Mouse (Mus musculus): ENCODE results near the gene Sh3bgr.

The Sh3bgr gene

GRCm38 (mm10) chr16:96159794-96160346 is 40.4 kb upstream of the Sh3bgr start:
- Histone ChIP-seq H3K27me3 (ENCODE audit: insufficient read depth, low read length) (peaks cover 8% of the 10 kb centered on the region; the same call in 1 of the 2 replicates), H3K36me3 (ENCODE audit: insufficient read depth, low read length) (peaks cover 36% of the 10 kb centered on the region), H3K4me1 (replicated peaks; ENCODE audit: low read depth, low read length) (peaks cover 66% of the 10 kb centered on the region), H3K9me3 (ENCODE audit: low read length) (no peaks in the 10 kb centered on the region), H3K4me3 (replicated peaks; ENCODE audit: low read length) (peak overlapping the region; percentile 84)
- no peak for TF ChIP-seq CTCF (conservative IDR thresholded peaks at IDR 0.05; ENCODE audit: low read length)

- TF ChIP-seq NANOG (IDR thresholded peaks at IDR 0.05; ENCODE audit: borderline replicate concordance, low read length) (no peak), CTCF (conservative IDR thresholded peaks at IDR 0.05; ENCODE audit: low read length) (no peak), POU5F1 (IDR thresholded peaks at IDR 0.05; ENCODE audit: borderline replicate concordance, low read length) (no peak)
- Histone ChIP-seq H3K4me3 (replicated peaks; ENCODE audit: low read length) (no peak overlapping the region), H3K36me3 (ENCODE audit: insufficient read depth, low read length) (peaks cover 26% of the 10 kb centered on the region), H3K9me3 (ENCODE audit: low read length) (no peaks in the 10 kb centered on the region), H3K27me3 (ENCODE audit: insufficient read depth, low read length) (peaks cover 8% of the 10 kb centered on the region; the same call in 1 of the 2 replicates), H3K4me1 (replicated peaks; ENCODE audit: low read depth, low read length) (peaks cover 56% of the 10 kb centered on the region)
Observed at GRCm38 (mm10) chr16:96160927-96161326, 39.3 kb upstream of the Sh3bgr start.

- peaks cover 8% of the 10 kb centered on the region; the same call in 1 of the 2 replicates for H3K27me3 ChIP-seq (ENCODE audit: insufficient read depth, low read length)
- TF ChIP-seq NANOG (IDR thresholded peaks at IDR 0.05; ENCODE audit: borderline replicate concordance, low read length): no peak
- no peak for TF ChIP-seq POU5F1 (IDR thresholded peaks at IDR 0.05; ENCODE audit: borderline replicate concordance, low read length)
- no peak for TF ChIP-seq CTCF (conservative IDR thresholded peaks at IDR 0.05; ENCODE audit: low read length)
Observed at GRCm38 (mm10) chr16:96161336-96161735, 38.9 kb upstream of the Sh3bgr start.

GRCm38 (mm10) chr16:96165723-96166264 is 34.5 kb upstream of the Sh3bgr start:
- peaks cover 21% of the 10 kb centered on the region for H3K4me1 ChIP-seq (replicated peaks; ENCODE audit: low read depth, low read length)
- H3K27me3 ChIP-seq (ENCODE audit: insufficient read depth, low read length): no peaks in the 10 kb centered on the region
- no peaks in the 10 kb centered on the region for H3K9me3 ChIP-seq (ENCODE audit: low read length)
- TF ChIP-seq POU5F1 (IDR thresholded peaks at IDR 0.05; ENCODE audit: borderline replicate concordance, low read length): no peak
- no peak for TF ChIP-seq NANOG (IDR thresholded peaks at IDR 0.05; ENCODE audit: borderline replicate concordance, low read length)
- no peak for TF ChIP-seq CTCF (conservative IDR thresholded peaks at IDR 0.05; ENCODE audit: low read length)
- no peak overlapping the region for H3K4me3 ChIP-seq (replicated peaks; ENCODE audit: low read length)
- H3K36me3 ChIP-seq (ENCODE audit: insufficient read depth, low read length): peaks cover 5% of the 10 kb centered on the region

More at GRCm38 (mm10) chr16:96161336-96161735, 38.9 kb upstream of the Sh3bgr start:
- H3K4me1 ChIP-seq (replicated peaks; ENCODE audit: low read depth, low read length): peaks cover 56% of the 10 kb centered on the region
- H3K9me3 ChIP-seq (ENCODE audit: low read length): no peaks in the 10 kb centered on the region
- no peak overlapping the region for H3K4me3 ChIP-seq (replicated peaks; ENCODE audit: low read length)
- H3K36me3 ChIP-seq (ENCODE audit: insufficient read depth, low read length): peaks cover 22% of the 10 kb centered on the region

- TF ChIP-seq NANOG (IDR thresholded peaks at IDR 0.05; ENCODE audit: borderline replicate concordance, low read length) (no peak), CTCF (conservative IDR thresholded peaks at IDR 0.05; ENCODE audit: low read length) (no peak), POU5F1 (IDR thresholded peaks at IDR 0.05; ENCODE audit: borderline replicate concordance, low read length) (no peak)
- H3K36me3 ChIP-seq (ENCODE audit: insufficient read depth, low read length): no peaks in the 10 kb centered on the region
- H3K9me3 ChIP-seq (ENCODE audit: low read length): no peaks in the 10 kb centered on the region
- H3K4me3 ChIP-seq (replicated peaks; ENCODE audit: low read length): no peak overlapping the region
- H3K27me3 ChIP-seq (ENCODE audit: insufficient read depth, low read length): no peaks in the 10 kb centered on the region
- no peaks in the 10 kb centered on the region for H3K4me1 ChIP-seq (replicated peaks; ENCODE audit: low read depth, low read length)
Observed at GRCm38 (mm10) chr16:96168837-96169236, 31.4 kb upstream of the Sh3bgr start.

- Histone ChIP-seq H3K4me1 (replicated peaks; ENCODE audit: low read depth, low read length) (no peaks in the 10 kb centered on the region), H3K27me3 (ENCODE audit: insufficient read depth, low read length) (no peaks in the 10 kb centered on the region), H3K36me3 (ENCODE audit: insufficient read depth, low read length) (0 out of 2 replicates have a peak, but pooled peaks cover 4% of the 10 kb centered on the region), H3K9me3 (ENCODE audit: low read length) (no peaks in the 10 kb centered on the region), H3K4me3 (replicated peaks; ENCODE audit: low read length) (no peak overlapping the region)
- TF ChIP-seq NANOG (IDR thresholded peaks at IDR 0.05; ENCODE audit: borderline replicate concordance, low read length) (no peak), CTCF (conservative IDR thresholded peaks at IDR 0.05; ENCODE audit: low read length) (no peak), POU5F1 (IDR thresholded peaks at IDR 0.05; ENCODE audit: borderline replicate concordance, low read length) (no peak)
Observed at GRCm38 (mm10) chr16:96173648-96174047, 26.6 kb upstream of the Sh3bgr start.

- Histone ChIP-seq H3K4me1 (replicated peaks; ENCODE audit: low read depth, low read length) (no peaks in the 10 kb centered on the region; the same call in 1 of the 2 replicates), H3K4me3 (replicated peaks; ENCODE audit: low read length) (no peak overlapping the region), H3K27me3 (ENCODE audit: insufficient read depth, low read length) (no peaks in the 10 kb centered on the region), H3K36me3 (ENCODE audit: insufficient read depth, low read length) (0 out of 2 replicates have a peak, but pooled peaks cover 4% of the 10 kb centered on the region), H3K9me3 (ENCODE audit: low read length) (no peaks in the 10 kb centered on the region)
- TF ChIP-seq NANOG (IDR thresholded peaks at IDR 0.05; ENCODE audit: borderline replicate concordance, low read length) (no peak), CTCF (conservative IDR thresholded peaks at IDR 0.05; ENCODE audit: low read length) (no peak), POU5F1 (IDR thresholded peaks at IDR 0.05; ENCODE audit: borderline replicate concordance, low read length) (no peak)
Observed at GRCm38 (mm10) chr16:96175399-96175798, 24.9 kb upstream of the Sh3bgr start.

GRCm38 (mm10) chr16:96179156-96179555 is 21.1 kb upstream of the Sh3bgr start:
- H3K36me3 ChIP-seq (ENCODE audit: insufficient read depth, low read length): 0 out of 2 replicates have a peak, but pooled peaks cover 4% of the 10 kb centered on the region
- 0 out of 2 replicates have a peak, but pooled peaks cover 6% of the 10 kb centered on the region for H3K27me3 ChIP-seq (ENCODE audit: insufficient read depth, low read length)
- no peaks in the 10 kb centered on the region for H3K9me3 ChIP-seq (ENCODE audit: low read length)
- TF ChIP-seq POU5F1 (IDR thresholded peaks at IDR 0.05; ENCODE audit: borderline replicate concordance, low read length) (no peak), CTCF (conservative IDR thresholded peaks at IDR 0.05; ENCODE audit: low read length) (peak; percentile 53)
- H3K4me1 ChIP-seq (replicated peaks; ENCODE audit: low read depth, low read length): no peaks in the 10 kb centered on the region; the same call in 1 of the 2 replicates
- H3K4me3 ChIP-seq (replicated peaks; ENCODE audit: low read length): no peak overlapping the region

- Histone ChIP-seq H3K4me3 (replicated peaks; ENCODE audit: low read length) (no peak overlapping the region), H3K27me3 (ENCODE audit: insufficient read depth, low read length) (peaks cover 21% of the 10 kb centered on the region), H3K36me3 (ENCODE audit: insufficient read depth, low read length) (no peaks in the 10 kb centered on the region), H3K4me1 (replicated peaks; ENCODE audit: low read depth, low read length) (peaks cover 15% of the 10 kb centered on the region), H3K9me3 (ENCODE audit: low read length) (no peaks in the 10 kb centered on the region)
- TF ChIP-seq CTCF (conservative IDR thresholded peaks at IDR 0.05; ENCODE audit: low read length) (no peak), POU5F1 (IDR thresholded peaks at IDR 0.05; ENCODE audit: borderline replicate concordance, low read length) (no peak), NANOG (IDR thresholded peaks at IDR 0.05; ENCODE audit: borderline replicate concordance, low read length) (no peak)
Observed at GRCm38 (mm10) chr16:96187619-96188018, 12.6 kb upstream of the Sh3bgr start.

Measured in E14TG2a.4 (cell line).